Mouse (Mus musculus): ENCODE results near the gene Bfsp2.

Gene Bfsp2

DNA sequence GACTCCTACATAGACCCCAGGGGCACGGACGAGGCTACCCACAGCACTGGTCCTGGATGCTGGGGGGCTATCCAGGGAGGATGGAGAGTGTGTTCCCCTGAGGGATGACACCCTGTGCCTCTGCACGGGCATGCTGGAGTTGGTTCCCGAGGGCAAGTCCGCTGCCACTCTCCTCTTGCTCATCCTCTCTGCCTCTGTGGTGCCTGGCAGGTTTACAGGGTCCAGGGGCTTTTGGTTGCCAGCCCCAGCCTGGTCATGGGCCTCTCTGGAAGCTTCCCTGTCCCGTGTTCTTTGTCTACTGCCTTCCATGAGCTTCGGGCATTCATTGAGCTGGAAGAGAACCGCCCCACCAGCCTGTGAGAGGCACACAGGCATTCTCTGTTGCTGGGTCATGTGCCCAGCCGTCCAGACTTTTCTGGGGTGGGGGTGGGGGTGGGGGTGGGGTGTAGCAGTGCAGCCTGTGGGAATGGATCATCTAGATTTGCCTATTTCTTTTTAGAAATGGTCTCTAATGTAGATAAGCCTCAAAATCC lies at the start of gene Bfsp2:
Gene Bfsp2, minus strand, starts transcription at position 377 of the 533 bp plus-strand sequence.
- in situ Hi-C loops (cut with MboI, MseI) = loop anchor here (10.0 kb wide), 1 partner anchor 515 kb away; no protein-coding TSS in a partner anchor

DNA sequence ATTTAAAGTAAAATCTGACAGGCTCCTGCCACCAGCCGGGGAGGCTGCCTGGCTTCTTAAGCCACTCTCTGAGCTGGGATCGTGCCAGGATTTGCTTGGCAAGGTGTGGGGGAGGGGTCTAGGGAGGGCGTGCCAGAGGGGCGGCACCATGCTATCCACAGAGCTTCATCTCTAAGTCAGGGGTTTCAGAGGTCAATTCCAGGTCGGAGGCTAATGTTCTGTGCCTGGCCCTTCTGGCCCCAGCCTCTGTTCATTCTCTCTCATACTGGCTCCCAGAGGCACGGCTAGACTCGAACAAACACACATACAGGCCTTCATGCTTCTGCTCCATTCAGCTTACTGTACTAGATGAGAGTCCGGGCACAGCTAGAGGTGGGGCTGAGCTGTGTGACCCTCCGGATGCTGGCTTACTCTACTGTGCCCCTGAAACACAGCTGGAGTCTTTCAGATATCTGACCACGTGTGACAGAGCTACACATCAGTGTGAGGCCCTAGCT lies 44.9 kb upstream of the Bfsp2 start:
- in situ Hi-C loops (cut with MboI, MseI) = loop anchor here (25.0 kb wide), 1 partner anchor 1813 kb away; no protein-coding TSS in a partner anchor

DNA sequence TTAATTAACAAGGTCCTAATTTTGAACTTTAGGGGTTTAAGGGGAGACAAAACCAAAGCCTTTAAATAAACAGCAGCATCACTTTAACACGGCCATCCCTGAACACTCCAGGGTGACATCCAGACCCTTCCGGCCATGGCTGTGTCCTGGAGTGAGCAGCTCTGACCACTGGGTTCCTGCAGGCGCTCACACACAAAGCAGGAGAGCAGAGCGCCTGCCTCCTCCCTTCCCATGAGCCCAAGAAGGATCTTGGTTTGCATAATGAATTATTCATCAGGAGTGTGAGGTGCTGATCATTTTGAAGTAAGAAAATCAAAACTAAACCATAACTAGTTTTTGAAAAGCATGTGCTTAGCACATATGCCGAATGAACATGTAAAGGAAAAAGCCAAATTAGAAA lies 44.4 kb upstream of the Bfsp2 start:
- in situ Hi-C loops (cut with MboI, MseI) = no loop called here

DNA sequence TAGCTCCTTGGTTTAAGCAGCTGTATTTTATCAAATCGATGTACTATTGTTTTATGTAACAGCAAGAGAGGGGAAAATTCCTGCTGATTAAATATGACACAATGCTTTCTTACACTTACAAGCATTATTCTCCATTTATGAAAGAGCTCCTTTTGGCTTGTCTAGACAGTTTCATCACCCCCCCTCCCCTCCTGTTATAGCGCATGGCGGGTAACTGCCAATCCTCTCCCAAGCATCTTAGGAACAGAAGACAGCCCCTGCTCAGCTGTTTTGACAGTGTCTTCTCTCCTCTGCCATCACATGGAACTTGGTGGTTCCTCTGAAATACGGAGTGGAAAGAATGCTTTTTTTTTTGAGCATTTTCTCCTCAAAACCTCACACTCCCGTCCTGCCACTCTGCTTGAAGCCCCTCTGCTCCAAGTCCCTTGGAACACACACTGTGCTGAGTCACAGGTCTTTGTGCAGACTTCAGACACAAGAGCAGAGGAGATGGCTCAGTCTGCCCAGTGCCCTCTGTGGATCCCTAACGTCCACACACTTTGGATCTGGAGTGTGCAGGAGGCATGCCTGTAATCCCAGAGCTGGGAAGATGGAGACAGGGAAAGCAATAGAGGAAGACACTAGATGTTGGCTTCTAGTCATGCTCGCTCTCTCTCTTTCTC lies 43.7 kb upstream of the Bfsp2 start:
- in situ Hi-C loops (cut with MboI, MseI) = no loop called here

DNA sequence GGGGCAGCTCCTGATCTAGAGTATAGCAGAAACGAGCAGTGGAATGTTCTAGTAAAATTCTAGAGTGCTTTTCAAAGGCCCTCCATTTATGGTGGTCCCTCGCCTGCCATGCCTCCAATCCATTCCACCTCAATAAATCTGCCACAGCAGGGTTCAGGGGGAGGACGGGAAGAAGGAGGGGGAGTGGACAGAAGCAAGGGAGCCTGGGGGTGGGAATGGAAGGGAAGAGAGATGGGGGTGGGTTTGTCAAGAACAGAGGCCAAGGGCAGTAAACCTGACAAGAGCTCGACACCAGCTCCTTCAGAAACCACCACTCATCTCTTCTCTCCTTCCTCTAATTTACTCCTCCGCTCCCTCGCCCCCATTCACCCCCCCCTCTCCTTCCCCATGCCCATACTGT lies 42.8 kb upstream of the Bfsp2 start:
- in situ Hi-C loops (cut with MboI, MseI) = no loop called here

DNA sequence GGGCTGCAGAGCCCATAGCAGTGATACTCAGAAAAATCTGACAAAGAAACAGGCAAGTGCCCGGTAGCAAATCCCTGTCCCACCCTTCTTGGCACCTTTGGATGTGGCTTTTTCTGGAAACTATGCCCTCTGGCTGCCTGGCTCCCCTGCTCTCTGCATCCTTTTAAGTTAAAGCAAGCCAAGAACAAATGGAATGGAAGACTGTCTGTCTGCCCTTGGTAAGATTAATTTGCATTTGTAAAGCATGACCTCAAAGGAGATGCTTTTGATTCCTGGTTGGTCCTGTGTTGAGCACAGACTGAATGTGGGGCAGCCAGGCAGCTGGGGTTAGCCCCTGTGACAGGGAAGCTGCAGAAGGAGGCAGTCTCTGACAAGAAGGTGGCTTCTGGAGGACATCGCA lies 33.7 kb upstream of the Bfsp2 start:
- in situ Hi-C loops (cut with MboI, MseI) = no loop called here

DNA sequence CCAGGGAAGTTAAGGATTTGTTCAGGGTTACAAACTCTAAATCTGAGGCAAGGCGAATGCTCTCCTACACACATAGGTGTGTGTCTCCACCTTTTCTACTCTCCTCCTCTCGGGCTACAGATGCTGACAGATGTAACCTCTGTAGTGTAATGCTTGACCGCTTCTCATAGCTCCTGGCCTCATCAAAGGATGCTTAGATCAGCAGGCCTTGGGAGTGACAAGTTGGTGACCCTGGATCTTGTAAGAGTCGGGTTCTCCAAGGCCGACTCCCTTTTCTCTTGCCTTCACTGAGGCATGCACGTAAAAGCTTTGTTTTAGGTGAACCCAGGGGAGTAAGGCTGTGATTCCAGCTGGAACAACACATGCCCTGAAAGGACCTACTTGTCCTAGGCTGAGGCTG lies 32.0 kb upstream of the Bfsp2 start:
- in situ Hi-C loops (cut with MboI, MseI) = no loop called here

DNA sequence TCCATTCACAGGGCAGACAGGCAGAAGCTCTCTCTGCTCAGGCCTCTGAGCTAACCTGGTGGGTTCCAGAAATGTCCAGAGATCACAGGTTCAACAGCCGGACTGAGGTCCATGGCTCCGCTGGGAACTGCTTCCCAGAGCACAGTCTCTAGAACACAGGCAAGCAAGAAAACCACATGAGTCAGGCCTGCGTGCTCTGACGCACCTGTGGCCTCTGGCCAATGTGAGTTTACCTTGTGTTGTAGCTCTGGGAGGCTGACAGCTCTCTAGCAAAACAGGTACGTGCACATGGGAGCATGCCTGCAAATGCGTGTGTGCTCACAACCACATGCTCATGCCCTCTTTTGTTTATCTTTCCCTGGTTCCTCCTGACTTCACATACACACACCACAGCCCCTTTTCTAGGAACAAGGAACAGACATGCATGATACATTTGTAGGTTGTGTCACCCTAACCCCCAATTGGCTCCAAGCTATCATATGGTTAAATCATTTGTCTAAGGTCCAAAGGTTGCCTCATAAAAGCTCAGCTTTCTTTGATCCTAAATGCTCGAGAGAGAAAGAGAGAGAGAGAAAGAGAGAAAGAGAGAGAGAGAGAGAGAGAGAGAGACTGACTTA lies 26.9 kb upstream of the Bfsp2 start:
- in situ Hi-C loops (cut with MboI, MseI) = no loop called here

DNA sequence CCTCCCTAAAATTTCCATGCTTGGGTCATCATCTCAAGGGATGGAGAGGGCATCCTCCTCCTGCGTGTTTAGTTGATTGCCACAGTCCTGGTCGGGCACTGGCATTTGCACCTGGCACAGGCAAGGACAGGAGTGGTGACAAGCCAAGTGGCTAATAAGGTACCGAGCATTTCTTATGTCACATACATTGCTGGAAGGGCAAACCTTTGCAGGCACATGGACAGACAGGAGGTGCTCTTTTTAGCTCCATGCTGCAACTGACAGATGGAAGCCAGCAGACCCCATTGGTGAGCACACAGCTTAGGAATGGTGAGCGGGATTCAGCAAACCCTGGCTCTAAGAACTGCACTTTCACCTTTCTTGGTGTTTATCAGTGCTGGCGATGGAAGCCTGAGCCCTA lies 24.8 kb upstream of the Bfsp2 start:
- in situ Hi-C loops (cut with MboI, MseI) = no loop called here

DNA sequence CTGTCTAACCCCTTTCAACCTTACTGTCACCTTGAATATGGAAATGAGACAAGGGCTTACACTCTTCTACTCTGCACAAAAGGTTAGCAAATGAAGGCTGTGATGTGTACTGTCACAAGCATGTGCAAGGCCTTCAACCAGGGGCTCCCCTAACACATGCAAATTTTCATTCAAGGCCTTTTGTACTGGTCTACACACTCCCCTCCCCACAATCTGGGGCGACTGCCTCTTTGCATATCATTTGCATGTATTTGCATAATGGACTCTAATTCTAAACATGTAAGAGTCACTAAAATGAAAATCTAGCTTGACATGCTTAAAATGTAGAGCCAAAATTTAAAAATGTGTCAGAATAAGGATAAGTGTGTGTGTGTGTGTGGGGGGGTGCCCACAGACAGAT lies 24.4 kb upstream of the Bfsp2 start:
- in situ Hi-C loops (cut with MboI, MseI) = no loop called here

DNA sequence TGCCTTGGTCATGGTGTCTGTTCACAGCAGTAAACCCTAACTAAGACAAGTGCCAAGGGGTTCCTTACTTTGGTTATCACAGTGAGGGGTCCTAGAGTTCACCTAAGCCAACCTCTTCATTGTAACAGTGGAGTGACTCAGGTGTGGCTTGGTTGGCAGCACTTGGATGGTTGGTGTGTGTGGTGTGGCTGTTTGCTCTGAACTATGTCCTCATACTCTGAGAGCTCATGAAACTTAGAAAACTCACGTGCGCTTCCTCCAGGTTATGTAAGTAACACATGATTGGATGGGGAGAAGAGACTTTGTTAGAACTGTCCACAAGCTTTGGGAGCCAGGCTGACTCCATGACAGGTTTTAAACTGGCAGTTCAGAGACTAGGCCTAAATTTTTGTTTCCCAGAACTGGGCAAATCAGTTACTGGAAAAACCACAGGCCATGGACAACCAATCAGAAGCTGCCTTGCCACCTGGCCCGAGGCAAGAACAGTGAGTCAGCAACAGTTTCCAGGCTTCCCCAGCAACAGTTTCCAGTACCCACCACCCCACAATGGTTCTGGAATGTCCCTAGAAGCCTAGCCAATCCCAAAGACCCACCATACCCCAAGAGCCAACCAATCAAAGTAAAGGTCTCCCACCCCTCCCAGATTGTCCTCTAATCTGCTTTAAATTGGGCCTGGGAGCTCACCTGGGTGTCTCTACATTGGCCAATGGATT lies 23.5 kb upstream of the Bfsp2 start:
- in situ Hi-C loops (cut with MboI, MseI) = no loop called here

DNA sequence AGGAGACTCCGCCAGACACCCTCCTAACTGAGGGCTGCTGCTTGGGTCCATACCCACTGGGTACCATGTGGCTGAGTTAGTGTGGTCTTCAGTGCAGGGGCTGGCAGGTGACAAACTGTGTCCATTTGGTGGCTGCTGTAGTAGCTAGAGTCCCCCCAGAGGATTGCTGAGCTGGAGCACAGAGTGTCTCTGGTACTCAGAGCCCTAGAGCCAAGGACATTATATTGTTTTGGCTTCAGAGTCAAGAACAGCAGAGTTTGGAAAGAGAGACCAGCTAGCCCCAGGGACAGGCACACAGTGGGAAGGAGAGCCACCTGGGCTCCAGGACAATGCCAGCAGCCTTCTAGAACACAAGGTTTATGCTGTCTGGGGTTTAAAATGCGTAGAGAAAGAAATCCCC lies 22.4 kb upstream of the Bfsp2 start:
- in situ Hi-C loops (cut with MboI, MseI) = no loop called here

DNA sequence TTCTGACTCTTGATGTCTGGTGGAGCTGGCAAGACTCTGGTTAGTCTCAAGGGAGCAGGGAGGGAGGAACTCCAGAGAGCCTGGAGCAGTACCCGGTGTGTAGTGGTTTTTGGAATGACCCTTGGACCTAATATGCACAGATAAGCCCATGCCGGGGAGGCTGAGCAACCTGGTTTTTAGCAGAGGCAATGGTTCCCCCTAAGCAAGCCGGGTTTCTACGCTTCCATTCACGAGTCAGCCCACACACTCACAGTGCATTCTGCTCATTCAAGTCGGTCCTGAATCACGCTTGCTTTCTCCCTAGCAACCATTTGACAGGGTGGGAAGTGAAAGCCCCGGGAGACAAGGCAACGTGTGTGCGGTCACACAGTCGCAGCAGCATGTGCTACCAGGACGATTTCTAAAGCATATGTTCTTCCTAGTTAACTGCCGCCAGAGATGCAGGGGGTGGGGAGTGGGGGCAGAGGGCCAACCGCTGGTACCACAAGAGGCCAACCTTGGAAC lies 21.7 kb upstream of the Bfsp2 start:
- in situ Hi-C loops (cut with MboI, MseI) = no loop called here

DNA sequence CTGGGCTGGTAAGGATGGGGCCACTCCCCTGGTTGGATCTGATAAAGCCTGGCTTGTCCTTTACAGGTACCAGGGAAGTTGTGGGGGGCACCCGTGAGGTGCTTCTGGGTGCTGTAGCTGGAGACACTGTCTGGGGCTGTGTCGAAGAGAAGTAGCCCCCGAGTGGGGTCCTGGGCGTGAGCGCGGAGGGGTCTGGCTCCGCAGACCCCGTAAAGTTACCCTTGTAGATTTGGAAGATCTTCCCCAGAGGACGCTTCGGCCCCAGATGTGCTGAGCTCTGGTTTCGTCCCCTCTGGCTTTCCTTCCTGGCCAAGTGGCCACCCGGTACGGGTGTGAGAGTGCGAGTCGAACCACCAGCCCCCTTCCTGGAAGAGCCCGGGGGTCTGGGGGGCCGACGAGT lies 19.1 kb upstream of the Bfsp2 start:
- in situ Hi-C loops (cut with MboI, MseI) = loop anchor here (10.0 kb wide), 1 partner anchor 105 kb away; no protein-coding TSS in a partner anchor

DNA sequence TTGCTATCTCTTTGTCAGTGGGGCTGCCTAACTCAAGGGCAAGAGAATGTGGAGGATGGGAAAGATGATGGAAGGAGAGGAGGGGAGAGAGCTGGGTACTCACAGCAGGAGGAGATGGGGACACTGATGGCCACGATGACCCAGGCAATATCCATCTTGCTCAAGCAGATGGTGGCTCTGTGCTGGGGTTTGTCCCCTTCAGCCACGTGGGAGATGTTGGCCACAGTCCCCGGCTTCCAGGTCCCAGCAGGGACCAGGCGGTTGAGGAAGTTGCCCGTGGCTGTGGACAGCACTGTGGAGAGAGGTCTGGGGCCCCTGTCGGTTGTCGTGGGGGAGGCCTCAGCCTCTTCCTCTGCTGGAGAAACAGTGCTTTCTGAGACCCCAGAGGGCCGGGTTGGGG lies 18.5 kb upstream of the Bfsp2 start:
- in situ Hi-C loops (cut with MboI, MseI) = loop anchor here (10.0 kb wide), 1 partner anchor 106 kb away; no protein-coding TSS in a partner anchor

DNA sequence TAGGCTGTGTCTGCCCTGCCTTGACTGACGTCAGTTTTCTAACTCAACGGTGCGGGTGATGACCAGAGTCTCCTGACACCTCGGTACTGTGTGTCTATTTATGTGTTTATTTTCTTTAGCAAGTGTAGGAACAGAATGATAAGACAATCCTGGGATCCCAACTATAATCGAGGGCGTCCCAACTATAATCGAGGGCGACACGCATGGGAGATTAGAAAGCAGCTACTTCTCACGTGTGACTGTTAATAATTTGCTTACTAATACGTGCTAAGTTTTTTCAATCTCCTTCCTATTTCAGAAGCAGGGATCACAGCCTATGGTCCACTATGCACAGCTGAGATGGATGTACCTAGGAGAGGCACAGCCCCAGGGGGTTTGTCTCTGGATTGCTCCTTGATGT lies 15.2 kb upstream of the Bfsp2 start:
- in situ Hi-C loops (cut with MboI, MseI) = loop anchor here (10.0 kb wide), 1 partner anchor 109 kb away; no protein-coding TSS in a partner anchor

DNA sequence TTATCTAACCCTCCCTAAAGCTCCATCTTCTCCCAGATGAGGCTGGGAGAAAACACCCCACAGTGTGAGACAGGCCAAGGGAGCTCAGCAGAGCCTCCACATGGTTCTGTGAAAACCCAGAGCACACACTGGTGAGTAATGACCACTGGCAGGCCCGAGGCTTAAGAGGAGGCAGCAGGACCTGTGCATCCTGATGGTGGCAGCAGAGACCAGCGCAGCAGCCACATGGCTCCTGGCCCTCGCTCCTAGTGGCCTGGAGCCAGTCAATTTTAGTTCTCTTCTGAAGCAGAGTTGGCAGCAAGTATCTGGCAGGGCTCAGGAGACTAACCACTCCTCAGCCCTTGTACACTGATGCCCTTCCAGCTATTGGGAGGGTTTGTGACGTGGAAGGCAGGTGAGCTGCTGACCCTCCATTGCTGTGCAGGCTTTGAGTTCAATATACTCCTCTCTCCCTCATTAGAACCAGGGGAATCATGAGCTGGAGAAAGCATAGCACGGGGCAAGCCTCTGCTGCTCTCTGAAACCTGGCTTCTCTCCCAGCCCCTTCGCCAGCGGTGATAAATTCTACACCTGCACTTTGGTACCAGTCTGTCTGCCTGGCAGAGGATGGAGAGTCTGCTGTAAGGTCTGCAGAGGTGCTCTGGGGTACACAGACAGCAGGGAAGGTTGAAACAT lies 14.3 kb upstream of the Bfsp2 start:
- in situ Hi-C loops (cut with MboI, MseI) = loop anchor here (5.0 to 10.0 kb wide), 2 partner anchors 110 to 258 kb away; no protein-coding TSS in a partner anchor

DNA sequence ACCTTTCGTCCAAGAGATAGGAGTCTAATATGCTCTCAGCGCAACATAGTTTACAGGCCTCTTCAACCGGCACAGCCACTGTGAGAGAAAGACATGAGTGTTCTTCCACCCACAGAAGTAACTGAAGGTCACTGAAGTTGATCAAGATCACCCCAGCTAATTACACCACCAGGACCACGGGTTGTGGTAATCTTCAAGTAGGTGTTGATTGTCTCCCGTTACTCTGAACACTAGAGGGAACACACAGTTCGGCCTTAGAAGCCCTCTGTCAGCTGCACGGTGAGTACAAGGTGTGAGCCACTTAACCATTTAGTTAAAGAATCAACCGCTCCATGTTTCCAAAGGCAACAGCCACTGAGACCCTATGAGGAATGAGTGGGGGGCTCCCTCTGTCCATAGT lies 11.8 kb upstream of the Bfsp2 start:
- in situ Hi-C loops (cut with MboI, MseI) = loop anchor here (5.0 to 10.0 kb wide), 2 partner anchors 113 to 260 kb away; no protein-coding TSS in a partner anchor

DNA sequence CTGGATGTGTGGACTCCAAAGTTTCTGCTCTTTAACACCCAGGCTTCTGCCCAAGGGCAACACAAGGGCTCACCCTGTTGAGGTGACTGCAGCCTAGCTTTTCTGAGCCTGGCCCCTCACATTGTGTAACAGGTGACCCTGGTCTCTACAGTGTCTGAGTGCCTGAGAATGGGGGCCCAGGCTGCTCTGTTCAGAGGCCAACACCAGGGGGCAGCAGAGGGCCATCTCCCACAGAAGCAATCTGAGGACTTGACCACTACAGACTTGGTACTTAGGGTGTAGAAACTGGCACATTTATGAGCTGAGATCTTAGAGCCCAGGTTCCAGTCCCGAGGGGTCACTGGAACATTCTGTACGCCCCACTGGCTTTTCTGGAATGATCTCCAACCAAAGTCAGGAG lies 10.2 kb upstream of the Bfsp2 start:
- in situ Hi-C loops (cut with MboI, MseI) = loop anchor here (5.0 to 10.0 kb wide), 2 partner anchors 114 to 262 kb away; no protein-coding TSS in a partner anchor

DNA sequence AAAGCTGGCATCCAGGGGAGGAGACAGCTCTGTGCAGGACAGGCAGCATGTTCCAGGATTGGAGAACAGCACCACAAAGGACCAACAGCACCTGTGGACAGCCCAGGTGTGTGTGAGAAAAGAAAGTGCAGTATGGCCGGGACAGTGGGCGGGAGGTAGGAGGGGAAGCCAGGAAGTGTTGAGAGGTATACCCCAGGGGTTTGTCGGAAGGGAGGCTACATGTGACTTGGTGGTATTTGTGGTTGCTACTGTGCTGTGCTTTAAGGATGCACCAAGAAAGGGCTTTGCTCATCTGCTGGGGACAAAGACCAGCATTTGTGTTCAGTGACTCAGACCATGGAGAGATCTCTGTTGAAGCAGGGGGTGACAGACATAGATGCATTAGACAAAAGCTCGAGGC lies 9.7 kb upstream of the Bfsp2 start:
- in situ Hi-C loops (cut with MboI, MseI) = loop anchor here (5.0 to 10.0 kb wide), 4 partner anchors 43 to 505 kb away; no protein-coding TSS in a partner anchor

DNA sequence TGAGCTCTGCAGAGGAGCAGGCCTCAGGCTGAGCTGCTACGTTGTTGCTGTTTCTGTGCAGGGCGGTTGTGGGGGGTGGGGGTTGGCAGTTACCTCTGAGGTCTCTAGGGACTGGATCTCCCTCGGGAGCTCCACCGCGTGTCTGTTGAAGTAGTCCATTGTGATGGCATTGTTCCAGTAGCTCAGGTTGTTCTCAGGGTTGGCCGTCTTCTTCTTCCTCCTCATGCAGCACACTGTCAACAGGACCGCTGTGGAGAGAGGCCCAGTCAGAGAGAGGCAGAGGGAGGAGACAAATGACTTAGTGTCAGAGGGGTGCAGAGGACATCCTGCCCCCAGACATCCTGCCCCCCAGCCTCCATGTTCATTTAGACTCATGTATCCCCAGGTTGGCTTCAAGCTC lies 8.9 kb upstream of the Bfsp2 start:
- in situ Hi-C loops (cut with MboI, MseI) = loop anchor here (5.0 to 10.0 kb wide), 2 partner anchors 42 to 506 kb away; no protein-coding TSS in a partner anchor
